Mouse (Mus musculus): ENCODE results near the gene Prkca. TPM values are rescaled to one million over a fixed set of nuclear protein-coding genes. Genes with fewer than 3 reads are reported as not detected.
"Not testable (repeated sequence)": the region's sequence is repeated elsewhere in the genome, so short reads cannot be mapped to it uniquely, and the experiment has no call there.

Prkca gene
- polyA plus RNA-seq, 1 experiment from 2014 or later, result 4.5 TPM

GRCm38 (mm10) chr11:108091238-108091637 is 252.5 kb downstream of the Prkca start:
- no peak overlapping the region for H3K4me3 ChIP-seq (ENCODE audit: low read depth, low read length)
- no peaks in the 10 kb centered on the region for H3K9me3 ChIP-seq (ENCODE audit: control insufficient read depth, low read length)
- no peak overlapping the region for H3K9ac ChIP-seq (ENCODE audit: low read length)
- DNase-seq (ENCODE audit: low spot score, missing footprints) (no peak), ATAC-seq (ENCODE audit: low FRiP score) (no peak)
- WGBS, result 98% methylated on average over 3 of the region's 3 CpGs
- H3K27me3 ChIP-seq (ENCODE audit: control insufficient read depth, insufficient read depth, low read length), result no peaks in the 10 kb centered on the region
- H3K4me1 ChIP-seq (ENCODE audit: control insufficient read depth, insufficient read depth, low read length), result peaks cover 6% of the 10 kb centered on the region
- no peak overlapping the region for H3K27ac ChIP-seq (ENCODE audit: low read depth, low read length)
- H3K36me3 ChIP-seq (ENCODE audit: control insufficient read depth, insufficient read depth, low read length), result no peaks in the 10 kb centered on the region
- no peak overlapping the region for H3K4me2 ChIP-seq

DNA sequence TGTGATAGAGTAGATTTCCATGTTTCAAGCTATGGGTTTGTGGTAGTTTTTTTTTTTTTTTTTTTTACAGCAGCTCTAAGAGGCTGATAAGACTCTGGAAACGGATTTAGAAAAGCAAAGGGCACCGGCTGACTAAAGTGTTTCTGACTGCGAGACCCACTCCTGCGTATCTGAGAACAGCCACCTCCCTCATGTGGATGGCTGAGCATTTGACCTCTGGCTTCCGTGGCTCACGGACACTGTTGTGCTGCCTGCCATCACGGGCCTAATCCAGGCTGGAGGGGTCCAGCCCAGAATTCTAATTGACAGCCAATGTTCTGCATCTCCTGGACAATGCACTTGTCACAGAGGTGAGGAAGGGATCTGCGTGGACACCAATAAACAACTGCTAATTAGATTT is 253.0 kb downstream of the Prkca start:
- DNase-seq (ENCODE audit: low spot score, missing footprints) (no peak), ATAC-seq (ENCODE audit: low FRiP score) (no peak)

DNA sequence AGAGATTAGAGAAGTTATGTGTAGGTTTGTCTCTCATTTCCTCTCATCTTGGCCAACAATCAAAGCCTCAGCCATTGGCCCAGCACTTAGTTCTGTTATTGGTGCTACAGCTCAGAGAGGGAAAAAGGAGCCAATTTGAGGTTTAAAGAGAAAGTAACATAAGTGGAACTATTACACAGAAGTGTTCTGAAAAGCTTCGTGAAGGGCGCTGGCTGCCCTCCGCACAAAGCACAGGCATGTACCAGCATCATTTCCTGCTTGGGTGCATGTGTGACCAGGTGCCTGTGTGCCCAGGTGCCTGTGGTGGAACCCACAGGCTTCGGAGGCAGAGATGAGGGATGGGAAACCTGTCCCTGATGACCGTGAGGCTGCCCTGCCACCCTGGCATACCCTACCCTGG is 255.7 kb downstream of the Prkca start:
- ATAC-seq (ENCODE audit: low FRiP score), result no peak
- Histone ChIP-seq H3K27me3 (ENCODE audit: control insufficient read depth, insufficient read depth, low read length) (no peaks in the 10 kb centered on the region), H3K4me1 (ENCODE audit: control insufficient read depth, insufficient read depth, low read length) (peaks cover 6% of the 10 kb centered on the region), H3K27ac (ENCODE audit: low read depth, low read length) (no peak overlapping the region), H3K36me3 (ENCODE audit: control insufficient read depth, insufficient read depth, low read length) (no peaks in the 10 kb centered on the region), H3K4me2 (no peak overlapping the region), H3K4me3 (ENCODE audit: low read depth, low read length) (no peak overlapping the region), H3K9me3 (ENCODE audit: control insufficient read depth, low read length) (no peaks in the 10 kb centered on the region), H3K9ac (ENCODE audit: low read length) (no peak overlapping the region)
- DNase-seq (ENCODE audit: low spot score, missing footprints), result no peak
- 94% methylated on average over 5 of the region's 5 CpGs for WGBS

More for the DNA sequence above, 253.0 kb downstream of the Prkca start:
- H3K27ac ChIP-seq (ENCODE audit: low read depth, low read length), result no peak overlapping the region
- WGBS, result 23% methylated on average over 8 of the region's 8 CpGs
- no peak overlapping the region for H3K4me2 ChIP-seq
- no peak overlapping the region for H3K9ac ChIP-seq (ENCODE audit: low read length)
- peaks cover 6% of the 10 kb centered on the region for H3K4me1 ChIP-seq (ENCODE audit: control insufficient read depth, insufficient read depth, low read length)
- H3K36me3 ChIP-seq (ENCODE audit: control insufficient read depth, insufficient read depth, low read length), result no peaks in the 10 kb centered on the region
- no peak overlapping the region for H3K4me3 ChIP-seq (ENCODE audit: low read depth, low read length)
- H3K9me3 ChIP-seq (ENCODE audit: control insufficient read depth, low read length), result no peaks in the 10 kb centered on the region
- H3K27me3 ChIP-seq (ENCODE audit: control insufficient read depth, insufficient read depth, low read length), result no peaks in the 10 kb centered on the region

- not testable (repeated sequence) for H3K27me3 ChIP-seq (ENCODE audit: control insufficient read depth, insufficient read depth, low read length); H3K9ac ChIP-seq (ENCODE audit: low read length); DNase-seq (ENCODE audit: low spot score, missing footprints); H3K4me3 ChIP-seq (ENCODE audit: low read depth, low read length); H3K4me2 ChIP-seq; H3K27ac ChIP-seq (ENCODE audit: low read depth, low read length); H3K4me1 ChIP-seq (ENCODE audit: control insufficient read depth, insufficient read depth, low read length); H3K9me3 ChIP-seq (ENCODE audit: control insufficient read depth, low read length); ATAC-seq (ENCODE audit: low FRiP score); H3K36me3 ChIP-seq (ENCODE audit: control insufficient read depth, insufficient read depth, low read length)
- 86% methylated on average over 1 of the region's 1 CpGs for WGBS
Measured at GRCm38 (mm10) chr11:108087105-108087700, 256.5 kb downstream of the Prkca start.

GRCm38 (mm10) chr11:108082673-108083072 is 261.1 kb downstream of the Prkca start:
- Histone ChIP-seq H3K27ac (ENCODE audit: low read depth, low read length) (no peak overlapping the region), H3K4me3 (ENCODE audit: low read depth, low read length) (no peak overlapping the region), H3K9me3 (ENCODE audit: control insufficient read depth, low read length) (no peaks in the 10 kb centered on the region), H3K4me2 (no peak overlapping the region), H3K9ac (ENCODE audit: low read length) (no peak overlapping the region), H3K36me3 (ENCODE audit: control insufficient read depth, insufficient read depth, low read length) (no peaks in the 10 kb centered on the region), H3K4me1 (ENCODE audit: control insufficient read depth, insufficient read depth, low read length) (no peaks in the 10 kb centered on the region), H3K27me3 (ENCODE audit: control insufficient read depth, insufficient read depth, low read length) (no peaks in the 10 kb centered on the region)
- ATAC-seq (ENCODE audit: low FRiP score) (no peak), DNase-seq (ENCODE audit: low spot score, missing footprints) (no peak)

DNA sequence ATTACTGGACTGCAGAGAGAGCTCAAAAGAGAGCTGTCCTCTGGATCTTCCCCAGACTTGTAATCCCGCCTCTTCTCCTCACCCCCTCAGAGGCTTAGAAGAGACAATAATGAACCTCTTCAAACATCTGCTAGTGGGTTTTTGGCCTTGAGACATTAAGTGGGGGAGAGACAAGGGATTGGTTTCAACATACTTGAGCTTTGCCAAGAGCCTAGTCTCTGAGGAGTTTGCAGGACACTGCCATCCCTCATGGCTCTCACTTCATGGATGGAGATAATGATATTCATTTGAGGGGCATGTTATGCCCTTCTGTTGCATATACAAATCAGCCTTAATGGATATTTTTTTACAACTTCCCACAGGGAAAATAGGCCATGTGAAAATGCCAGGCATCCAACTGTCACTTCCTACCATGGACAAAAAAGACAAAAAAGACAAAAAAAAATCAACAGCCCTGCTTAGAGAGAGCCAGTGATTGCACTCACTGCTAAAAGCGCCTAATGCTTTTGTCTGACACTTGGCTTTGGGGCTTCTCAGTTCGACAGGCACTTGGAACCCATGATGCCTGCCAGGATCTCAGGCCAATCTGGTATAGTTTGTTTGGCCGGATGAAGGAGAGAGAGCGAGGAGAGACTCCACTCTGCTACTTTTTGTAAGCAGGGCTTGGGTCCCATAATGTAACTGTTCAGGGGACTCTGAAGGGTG is 263.6 kb downstream of the Prkca start:
- no peaks in the 10 kb centered on the region for H3K9me3 ChIP-seq (ENCODE audit: control insufficient read depth, low read length)
- ATAC-seq (ENCODE audit: low FRiP score), result no peak
- WGBS, result 83% methylated on average over 5 of the region's 5 CpGs

DNA sequence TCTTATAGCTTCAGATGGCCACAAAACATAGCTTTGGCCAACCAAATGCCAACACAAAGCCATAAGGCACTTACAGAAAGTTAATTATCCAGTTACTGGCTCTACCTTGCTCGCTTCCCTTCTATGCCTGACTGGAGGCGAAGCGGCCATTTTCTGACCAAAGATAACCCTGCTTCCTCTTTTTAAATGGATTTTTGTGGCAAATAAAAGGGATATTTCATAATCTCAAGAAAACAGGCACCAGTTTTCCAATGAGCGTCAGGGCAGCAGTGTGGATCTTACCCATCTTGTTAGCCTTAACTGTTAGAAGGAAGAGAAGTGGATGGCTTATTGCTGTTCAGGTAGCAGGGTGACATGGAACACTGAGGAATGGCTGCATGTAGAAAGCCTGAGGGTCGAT is 264.3 kb downstream of the Prkca start:
- H3K27ac ChIP-seq (ENCODE audit: low read depth, low read length), result no peak overlapping the region
- H3K9ac ChIP-seq (ENCODE audit: low read length), result no peak overlapping the region
- H3K4me2 ChIP-seq, result no peak overlapping the region
- no peaks in the 10 kb centered on the region for H3K4me1 ChIP-seq (ENCODE audit: control insufficient read depth, insufficient read depth, low read length)
- H3K36me3 ChIP-seq (ENCODE audit: control insufficient read depth, insufficient read depth, low read length), result no peaks in the 10 kb centered on the region
- 91% methylated on average over 5 of the region's 5 CpGs for WGBS
- DNase-seq (ENCODE audit: low spot score, missing footprints) (no peak), ATAC-seq (ENCODE audit: low FRiP score) (no peak)
- H3K27me3 ChIP-seq (ENCODE audit: control insufficient read depth, insufficient read depth, low read length), result no peaks in the 10 kb centered on the region
- H3K4me3 ChIP-seq (ENCODE audit: low read depth, low read length), result no peak overlapping the region
- no peaks in the 10 kb centered on the region for H3K9me3 ChIP-seq (ENCODE audit: control insufficient read depth, low read length)

More for the DNA sequence above, 263.6 kb downstream of the Prkca start:
- H3K27me3 ChIP-seq (ENCODE audit: control insufficient read depth, insufficient read depth, low read length), result no peaks in the 10 kb centered on the region
- H3K36me3 ChIP-seq (ENCODE audit: control insufficient read depth, insufficient read depth, low read length), result no peaks in the 10 kb centered on the region
- no peaks in the 10 kb centered on the region for H3K4me1 ChIP-seq (ENCODE audit: control insufficient read depth, insufficient read depth, low read length)
- H3K27ac ChIP-seq (ENCODE audit: low read depth, low read length), result no peak overlapping the region
- no peak for DNase-seq (ENCODE audit: low spot score, missing footprints)
- no peak overlapping the region for H3K9ac ChIP-seq (ENCODE audit: low read length)
- no peak overlapping the region for H3K4me2 ChIP-seq
- no peak overlapping the region for H3K4me3 ChIP-seq (ENCODE audit: low read depth, low read length)

DNA sequence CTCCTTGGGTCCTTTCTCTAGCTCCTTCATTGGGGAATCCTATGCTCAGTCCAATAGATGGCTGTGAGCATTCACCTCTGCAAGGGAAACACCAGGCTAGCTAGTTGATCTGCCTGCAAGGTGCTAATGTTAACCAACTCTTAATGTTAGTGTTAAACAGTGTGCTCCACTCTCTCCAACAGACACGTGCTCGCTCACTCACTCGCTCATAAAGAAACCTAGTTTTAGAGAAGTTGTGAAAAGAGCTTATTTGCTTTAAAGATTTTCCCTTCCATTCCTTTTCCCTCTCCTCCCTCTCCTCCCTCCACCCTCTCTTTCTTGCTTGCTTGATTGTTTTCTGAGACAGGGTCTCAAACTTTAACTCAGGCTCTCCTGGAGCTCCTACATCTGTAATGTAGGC is 266.2 kb downstream of the Prkca start:
- WGBS, result 84% methylated on average over 3 of the region's 3 CpGs
- H3K4me1 ChIP-seq (ENCODE audit: control insufficient read depth, insufficient read depth, low read length), result no peaks in the 10 kb centered on the region
- no peak overlapping the region for H3K4me3 ChIP-seq (ENCODE audit: low read depth, low read length)
- no peak overlapping the region for H3K4me2 ChIP-seq
- H3K27me3 ChIP-seq (ENCODE audit: control insufficient read depth, insufficient read depth, low read length), result no peaks in the 10 kb centered on the region
- H3K9me3 ChIP-seq (ENCODE audit: control insufficient read depth, low read length), result no peaks in the 10 kb centered on the region
- no peaks in the 10 kb centered on the region for H3K36me3 ChIP-seq (ENCODE audit: control insufficient read depth, insufficient read depth, low read length)
- no peak for DNase-seq (ENCODE audit: low spot score, missing footprints)
- no peak overlapping the region for H3K27ac ChIP-seq (ENCODE audit: low read depth, low read length)
- no peak for ATAC-seq (ENCODE audit: low FRiP score)
- no peak overlapping the region for H3K9ac ChIP-seq (ENCODE audit: low read length)

- no peak for DNase-seq (ENCODE audit: low spot score, missing footprints)
- 84% methylated on average over 6 of the region's 6 CpGs for WGBS
- Histone ChIP-seq H3K36me3 (ENCODE audit: control insufficient read depth, insufficient read depth, low read length) (no peaks in the 10 kb centered on the region), H3K9ac (ENCODE audit: low read length) (no peak overlapping the region), H3K4me3 (ENCODE audit: low read depth, low read length) (no peak overlapping the region), H3K9me3 (ENCODE audit: control insufficient read depth, low read length) (no peaks in the 10 kb centered on the region), H3K27ac (ENCODE audit: low read depth, low read length) (no peak overlapping the region), H3K4me2 (no peak overlapping the region), H3K4me1 (ENCODE audit: control insufficient read depth, insufficient read depth, low read length) (no peaks in the 10 kb centered on the region), H3K27me3 (ENCODE audit: control insufficient read depth, insufficient read depth, low read length) (no peaks in the 10 kb centered on the region)
- ATAC-seq (ENCODE audit: low FRiP score), result no peak
Measured at GRCm38 (mm10) chr11:108072606-108073243, 271.0 kb downstream of the Prkca start.

Measured in midbrain, embryonic 11.5 days (tissue).